Mouse (Mus musculus): ENCODE results near the gene Adamts2. TPM values are rescaled to one million over a fixed set of nuclear protein-coding genes. Genes with fewer than 3 reads are reported as not detected.

The Adamts2 gene
- polyA plus RNA-seq, 1 experiment from 2014 or later, result 12.0 TPM

DNA sequence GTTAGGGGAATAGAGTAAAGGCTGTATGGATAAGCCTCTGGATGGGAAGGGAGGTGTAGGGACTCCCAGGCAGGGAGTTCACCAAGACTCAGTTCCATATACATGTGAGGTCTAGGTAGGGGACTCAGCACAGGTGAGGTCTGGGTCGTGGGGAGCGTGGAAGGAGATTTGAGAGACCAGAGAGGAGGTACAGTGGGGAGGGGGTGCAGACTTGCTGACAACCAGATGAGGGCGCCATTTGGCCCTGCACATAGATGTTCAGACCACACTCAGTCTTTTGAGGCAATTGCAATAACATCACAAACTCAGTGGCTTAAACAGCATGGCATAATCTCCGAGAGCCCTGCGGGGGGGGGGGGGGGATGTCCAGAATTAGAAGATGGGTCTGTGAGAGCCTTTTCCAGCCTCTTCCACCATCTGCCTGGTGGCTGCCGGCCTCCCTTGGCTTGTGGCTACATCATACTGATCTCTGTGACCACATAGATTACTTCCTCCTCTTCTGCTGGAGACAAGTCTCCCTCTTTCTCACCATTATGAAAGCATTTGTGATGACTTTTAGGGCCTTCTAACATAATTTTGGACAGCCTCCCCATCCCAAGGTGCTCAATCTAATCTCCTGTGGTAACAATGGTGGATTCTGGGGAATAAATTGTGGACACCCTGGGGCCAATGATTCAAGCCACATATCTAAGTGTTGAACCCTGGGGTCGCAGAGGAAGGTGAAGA, 71.8 kb downstream of the Adamts2 start:
- no peak overlapping the region for H3K4me3 ChIP-seq
- H3K4me2 ChIP-seq, result no peak overlapping the region
- no peaks in the 10 kb centered on the region for H3K27me3 ChIP-seq
- peaks cover 19% of the 10 kb centered on the region for H3K4me1 ChIP-seq
- WGBS, result 60% methylated on average over 6 of the region's 7 CpGs
- no peaks in the 10 kb centered on the region for H3K36me3 ChIP-seq
- ATAC-seq (ENCODE audit: insufficient number of reproducible peaks, insufficient read depth, low FRiP score, low TSS enrichment, low read depth), result no peak
- H3K9ac ChIP-seq, result no peak overlapping the region
- H3K27ac ChIP-seq, result no peak overlapping the region
- no peaks in the 10 kb centered on the region for H3K9me3 ChIP-seq

DNA sequence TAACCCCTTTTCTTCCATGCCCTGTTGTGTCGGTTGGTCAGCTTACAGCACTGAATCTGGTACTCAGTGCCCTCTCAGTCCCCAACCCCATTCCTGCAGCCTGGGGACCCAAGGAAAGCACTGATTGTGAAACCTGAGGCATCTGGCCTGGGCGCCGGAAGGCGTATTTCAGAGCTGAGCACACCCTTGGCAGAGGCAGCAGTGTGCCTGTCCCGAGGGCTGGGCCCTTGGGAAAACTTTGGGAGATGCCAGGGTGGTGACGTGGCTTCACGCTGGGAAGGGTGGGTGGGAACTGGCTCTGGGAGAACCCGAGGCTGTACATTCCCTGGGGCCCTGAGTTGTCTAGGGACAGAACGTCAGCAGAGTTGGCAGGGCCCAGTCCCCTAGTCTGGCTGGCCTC, 72.5 kb downstream of the Adamts2 start:
- peaks cover 17% of the 10 kb centered on the region for H3K4me1 ChIP-seq
- no peak overlapping the region for H3K9ac ChIP-seq
- H3K4me3 ChIP-seq, result no peak overlapping the region
- WGBS, result 77% methylated on average over 9 of the region's 9 CpGs
- H3K36me3 ChIP-seq, result no peaks in the 10 kb centered on the region
- H3K27ac ChIP-seq, result no peak overlapping the region
- H3K4me2 ChIP-seq, result no peak overlapping the region
- H3K9me3 ChIP-seq, result no peaks in the 10 kb centered on the region
- no peak for ATAC-seq (ENCODE audit: insufficient number of reproducible peaks, insufficient read depth, low FRiP score, low TSS enrichment, low read depth)
- H3K27me3 ChIP-seq, result no peaks in the 10 kb centered on the region

DNA sequence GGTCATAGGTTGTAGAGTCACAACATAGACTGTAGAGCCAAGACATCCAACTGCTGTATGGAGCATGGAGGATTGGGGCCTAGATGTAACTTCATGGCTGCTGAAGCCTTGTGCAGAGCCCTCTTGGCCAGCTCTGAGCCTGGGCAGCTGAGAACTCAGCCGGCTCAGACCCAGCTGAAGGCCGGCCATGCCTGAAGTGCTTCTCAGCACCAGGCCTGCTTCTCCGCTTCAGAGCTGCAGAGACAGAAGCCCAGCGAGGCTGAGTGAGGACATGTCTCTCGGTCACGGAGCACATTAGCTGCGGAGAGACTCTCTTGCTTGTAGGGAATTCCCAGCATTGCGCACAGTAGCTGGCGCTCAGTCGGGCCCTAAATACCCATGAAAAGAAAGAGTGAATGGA, 76.8 kb downstream of the Adamts2 start:
- Histone ChIP-seq H3K9me3 (no peaks in the 10 kb centered on the region), H3K36me3 (no peaks in the 10 kb centered on the region), H3K4me3 (no peak overlapping the region), H3K9ac (no peak overlapping the region), H3K27me3 (no peaks in the 10 kb centered on the region), H3K4me1 (peaks cover 2% of the 10 kb centered on the region; the same call in 1 of the 2 replicates), H3K4me2 (no peak overlapping the region), H3K27ac (no peak overlapping the region)
- no peak for ATAC-seq (ENCODE audit: insufficient number of reproducible peaks, insufficient read depth, low FRiP score, low TSS enrichment, low read depth)
- WGBS, result 85% methylated on average over 10 of the region's 10 CpGs

DNA sequence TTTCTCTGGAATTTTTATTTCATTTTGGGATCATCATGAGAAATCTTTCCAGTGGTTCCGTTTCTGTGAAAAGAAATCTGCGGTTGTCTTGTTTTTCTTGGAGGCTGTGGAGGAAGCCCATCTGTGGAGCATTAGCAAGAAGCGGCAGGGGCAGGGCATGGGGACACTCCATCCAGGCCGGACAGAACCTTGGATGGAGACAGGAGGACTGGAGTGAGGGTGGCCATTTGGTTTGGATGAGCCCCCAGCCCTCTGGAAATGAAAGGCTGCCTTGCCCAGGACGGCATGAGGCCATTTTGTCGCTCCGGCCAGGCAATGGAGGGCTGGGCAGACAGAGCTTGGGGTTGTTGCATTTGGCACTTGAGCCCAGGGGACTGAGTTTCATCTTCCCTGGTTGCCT, 80.1 kb downstream of the Adamts2 start:
- no peak overlapping the region for H3K4me3 ChIP-seq
- 0 out of 2 replicates have a peak, but pooled peaks cover 2% of the 10 kb centered on the region for H3K4me1 ChIP-seq
- H3K36me3 ChIP-seq, result no peaks in the 10 kb centered on the region
- ATAC-seq (ENCODE audit: insufficient number of reproducible peaks, insufficient read depth, low FRiP score, low TSS enrichment, low read depth), result no peak
- H3K27me3 ChIP-seq, result no peaks in the 10 kb centered on the region
- WGBS, result 84% methylated on average over 7 of the region's 7 CpGs
- no peaks in the 10 kb centered on the region for H3K9me3 ChIP-seq
- peak overlapping the region; percentile 28; the same call in 1 of the 2 replicates for H3K27ac ChIP-seq
- H3K4me2 ChIP-seq, result no peak overlapping the region
- H3K9ac ChIP-seq, result no peak overlapping the region

DNA sequence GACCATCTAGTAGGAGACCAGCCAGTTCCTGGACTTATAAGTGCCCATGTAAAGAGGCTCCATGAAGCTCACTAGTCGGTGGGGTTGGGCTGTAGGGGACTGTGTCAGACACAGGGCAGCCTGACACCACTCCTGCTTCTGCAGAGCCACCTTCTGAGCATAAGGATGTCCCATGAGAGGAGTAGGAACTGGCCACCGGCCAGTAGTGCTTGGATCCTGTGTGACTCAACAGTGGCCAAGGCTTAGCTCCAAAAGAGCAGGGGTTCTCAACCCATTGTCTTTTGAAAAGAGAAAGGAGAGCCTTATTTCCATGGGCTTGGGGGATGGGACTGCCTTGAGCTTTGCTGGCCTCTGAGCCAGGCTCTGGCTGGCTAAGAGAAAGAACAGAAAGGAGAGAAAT, 81.9 kb downstream of the Adamts2 start:
- H3K4me3 ChIP-seq, result no peak overlapping the region
- 80% methylated on average over 2 of the region's 2 CpGs for WGBS
- H3K9me3 ChIP-seq, result no peaks in the 10 kb centered on the region
- H3K27me3 ChIP-seq, result no peaks in the 10 kb centered on the region
- no peak for ATAC-seq (ENCODE audit: insufficient number of reproducible peaks, insufficient read depth, low FRiP score, low TSS enrichment, low read depth)
- H3K27ac ChIP-seq, result no peak overlapping the region
- 0 out of 2 replicates have a peak, but pooled peaks cover 2% of the 10 kb centered on the region for H3K4me1 ChIP-seq
- no peaks in the 10 kb centered on the region for H3K36me3 ChIP-seq
- no peak overlapping the region for H3K9ac ChIP-seq
- no peak overlapping the region for H3K4me2 ChIP-seq

DNA sequence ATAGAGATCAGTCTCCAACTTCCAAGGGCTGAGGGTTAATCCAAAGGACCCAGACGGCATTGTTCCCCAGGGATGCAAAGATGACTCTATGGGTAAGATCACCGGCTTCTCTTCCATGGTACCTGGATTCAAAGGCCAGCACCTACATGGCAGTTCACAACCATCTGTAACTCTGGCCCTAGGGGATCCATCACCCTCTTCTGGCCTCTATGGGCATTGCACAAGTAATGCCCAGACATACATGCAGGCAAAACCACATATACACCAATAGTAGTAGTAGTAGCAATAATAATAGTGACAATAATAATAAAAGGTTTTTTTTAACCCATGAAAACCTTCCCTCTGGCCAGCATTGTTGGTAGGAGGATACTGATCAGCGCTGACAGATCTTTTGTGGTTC, 86.7 kb downstream of the Adamts2 start:
- no peaks in the 10 kb centered on the region for H3K27me3 ChIP-seq
- H3K4me2 ChIP-seq, result no peak overlapping the region
- WGBS, result 86% methylated on average over 3 of the region's 3 CpGs
- H3K27ac ChIP-seq, result no peak overlapping the region
- ATAC-seq (ENCODE audit: insufficient number of reproducible peaks, insufficient read depth, low FRiP score, low TSS enrichment, low read depth), result no peak
- no peak overlapping the region for H3K9ac ChIP-seq
- no peak overlapping the region for H3K4me3 ChIP-seq
- no peaks in the 10 kb centered on the region for H3K9me3 ChIP-seq
- H3K36me3 ChIP-seq, result no peaks in the 10 kb centered on the region
- no peaks in the 10 kb centered on the region for H3K4me1 ChIP-seq

DNA sequence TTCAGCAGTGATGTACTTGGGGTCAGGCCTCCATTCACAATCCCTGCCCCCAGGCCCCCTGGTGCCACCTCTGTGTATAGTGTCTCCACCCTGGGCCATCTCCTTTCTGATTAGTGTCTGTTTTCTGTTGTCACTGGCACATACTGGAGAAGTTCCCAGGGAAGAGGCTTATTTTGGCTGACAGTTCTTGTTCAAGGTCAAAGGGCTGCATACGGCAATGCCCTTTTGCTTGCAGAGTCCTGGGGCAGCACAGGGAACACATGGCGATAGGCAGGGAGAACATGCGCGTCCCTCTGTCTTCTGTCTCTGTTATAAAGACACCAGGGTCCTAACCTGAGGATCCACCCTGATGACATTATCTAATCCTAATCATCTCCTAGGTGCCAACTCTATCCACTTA, 87.8 kb downstream of the Adamts2 start:
- 94% methylated on average over 4 of the region's 4 CpGs for WGBS

DNA sequence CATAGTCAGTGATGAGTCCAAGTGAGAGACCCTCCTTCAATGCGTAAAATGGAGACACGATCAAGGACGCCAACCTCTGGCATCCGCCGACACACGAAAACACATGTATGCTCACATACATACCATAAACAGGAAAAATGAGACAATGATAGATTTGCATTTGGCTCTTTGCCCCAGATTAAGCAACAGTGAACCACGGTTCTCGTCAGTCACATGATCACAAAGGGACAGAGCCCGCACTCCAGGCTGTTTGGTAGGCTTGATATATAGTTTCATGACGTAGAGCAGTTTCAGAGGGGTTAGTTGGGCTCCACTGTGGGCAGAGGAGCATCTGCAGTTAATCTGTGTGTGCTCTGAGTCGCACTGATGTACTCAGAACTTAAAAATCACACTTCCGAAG, 98.1 kb downstream of the Adamts2 start:
- Histone ChIP-seq H3K9me3 (no peaks in the 10 kb centered on the region), H3K4me2 (no peak overlapping the region), H3K4me3 (no peak overlapping the region), H3K4me1 (0 out of 2 replicates have a peak, but pooled peaks cover 5% of the 10 kb centered on the region), H3K36me3 (no peaks in the 10 kb centered on the region), H3K27me3 (no peaks in the 10 kb centered on the region), H3K27ac (no peak overlapping the region), H3K9ac (no peak overlapping the region)
- no peak for ATAC-seq (ENCODE audit: insufficient number of reproducible peaks, insufficient read depth, low FRiP score, low TSS enrichment, low read depth)
- 82% methylated on average over 12 of the region's 12 CpGs for WGBS

More for the DNA sequence above, 87.8 kb downstream of the Adamts2 start:
- Histone ChIP-seq H3K4me1 (no peaks in the 10 kb centered on the region), H3K4me3 (no peak overlapping the region), H3K4me2 (no peak overlapping the region), H3K27me3 (no peaks in the 10 kb centered on the region), H3K9me3 (no peaks in the 10 kb centered on the region), H3K9ac (no peak overlapping the region), H3K36me3 (no peaks in the 10 kb centered on the region), H3K27ac (no peak overlapping the region)
- ATAC-seq (ENCODE audit: insufficient number of reproducible peaks, insufficient read depth, low FRiP score, low TSS enrichment, low read depth), result no peak

DNA sequence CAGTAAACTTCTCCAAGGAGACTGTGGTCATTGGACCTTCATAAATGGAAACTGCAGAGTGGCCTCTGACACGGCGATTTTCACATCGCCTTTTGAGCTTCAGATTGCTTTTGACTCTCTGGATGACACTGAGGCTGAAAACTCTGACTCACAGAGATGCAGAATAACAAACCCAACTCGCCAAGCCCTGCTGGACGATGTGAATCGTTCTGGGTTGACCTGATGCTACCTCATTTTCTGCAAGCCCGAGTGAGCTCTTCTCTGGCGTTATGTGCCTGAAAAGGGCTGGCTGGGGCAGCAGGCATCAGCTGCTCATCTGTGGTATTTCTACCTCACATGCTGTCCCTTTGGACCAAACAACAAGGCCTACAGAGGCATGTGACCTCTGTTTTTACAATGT, 98.6 kb downstream of the Adamts2 start:
- no peak for ATAC-seq (ENCODE audit: insufficient number of reproducible peaks, insufficient read depth, low FRiP score, low TSS enrichment, low read depth)
- H3K4me1 ChIP-seq, result 0 out of 2 replicates have a peak, but pooled peaks cover 5% of the 10 kb centered on the region
- no peak overlapping the region for H3K4me2 ChIP-seq
- no peaks in the 10 kb centered on the region for H3K9me3 ChIP-seq
- no peaks in the 10 kb centered on the region for H3K27me3 ChIP-seq
- H3K27ac ChIP-seq, result no peak overlapping the region
- WGBS, result 89% methylated on average over 8 of the region's 8 CpGs
- no peak overlapping the region for H3K4me3 ChIP-seq
- H3K36me3 ChIP-seq, result no peaks in the 10 kb centered on the region
- no peak overlapping the region for H3K9ac ChIP-seq

DNA sequence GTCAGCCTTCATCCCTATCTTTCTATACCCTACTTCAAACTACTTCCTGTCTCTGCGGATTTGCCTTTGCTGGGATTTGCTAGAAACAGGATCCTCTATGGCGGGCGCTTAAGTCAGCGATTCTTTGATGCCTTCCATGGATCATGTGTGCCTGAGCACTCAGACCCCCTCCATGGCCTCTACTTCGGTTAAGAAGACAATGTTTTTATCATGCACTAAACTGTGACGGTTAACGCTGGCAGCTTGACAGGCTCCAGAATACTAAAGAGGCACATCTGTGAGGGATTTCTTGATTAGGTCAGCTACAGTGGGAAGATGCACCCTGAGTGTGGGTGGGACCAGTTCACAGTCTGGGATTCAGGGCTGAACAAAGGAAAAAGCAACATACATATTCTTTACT, 101.5 kb downstream of the Adamts2 start:
- Histone ChIP-seq H3K9ac (no peak overlapping the region), H3K9me3 (no peaks in the 10 kb centered on the region), H3K4me1 (0 out of 2 replicates have a peak, but pooled peaks cover 5% of the 10 kb centered on the region), H3K27ac (no peak overlapping the region), H3K36me3 (no peaks in the 10 kb centered on the region), H3K27me3 (no peaks in the 10 kb centered on the region), H3K4me2 (no peak overlapping the region), H3K4me3 (no peak overlapping the region)
- 51% methylated on average over 7 of the region's 7 CpGs for WGBS
- no peak for ATAC-seq (ENCODE audit: insufficient number of reproducible peaks, insufficient read depth, low FRiP score, low TSS enrichment, low read depth)

DNA sequence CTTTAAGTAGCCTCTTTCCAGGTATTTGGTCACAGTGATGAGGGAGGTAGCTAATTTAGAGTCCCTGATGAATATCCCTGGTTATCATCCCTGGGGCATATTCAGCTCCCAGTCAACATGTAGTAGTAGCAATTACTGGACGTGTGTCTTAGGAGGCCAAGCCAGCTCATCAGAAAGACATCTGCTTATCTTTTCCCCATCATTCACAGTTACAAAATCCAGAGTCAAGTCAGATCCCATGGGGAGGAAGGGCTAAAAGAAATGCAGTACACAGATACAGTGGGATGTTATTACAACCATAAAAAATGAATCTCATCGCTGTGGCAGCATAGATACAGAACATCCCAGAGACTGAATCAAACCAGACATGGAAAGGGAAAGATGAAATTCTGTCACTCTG, 102.6 kb downstream of the Adamts2 start:
- Histone ChIP-seq H3K36me3 (no peaks in the 10 kb centered on the region), H3K9me3 (no peaks in the 10 kb centered on the region), H3K4me3 (no peak overlapping the region), H3K4me2 (no peak overlapping the region), H3K27ac (no peak overlapping the region), H3K27me3 (no peaks in the 10 kb centered on the region), H3K4me1 (0 out of 2 replicates have a peak, but pooled peaks cover 5% of the 10 kb centered on the region), H3K9ac (no peak overlapping the region)
- ATAC-seq (ENCODE audit: insufficient number of reproducible peaks, insufficient read depth, low FRiP score, low TSS enrichment, low read depth), result no peak
- WGBS, result 61% methylated on average over 2 of the region's 2 CpGs

DNA sequence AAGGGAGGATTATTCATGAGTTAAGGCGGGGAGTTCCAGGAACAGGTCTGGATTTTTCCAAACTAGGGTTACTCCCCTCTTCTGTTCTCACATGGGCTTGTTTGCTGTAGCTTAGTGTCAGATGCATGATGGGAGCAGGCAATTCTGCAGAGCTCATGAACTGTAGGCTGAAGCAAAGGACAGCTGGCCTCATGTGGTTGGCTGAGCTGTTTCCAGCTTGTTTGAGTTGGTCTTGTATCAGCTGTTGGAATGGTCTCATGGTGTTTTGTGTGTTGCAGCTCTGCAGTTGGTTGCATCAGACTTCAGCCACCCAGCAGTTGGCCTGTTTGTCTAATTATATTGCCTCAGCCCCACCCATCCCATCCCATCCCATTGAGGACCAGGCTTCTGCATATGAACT, 105.4 kb downstream of the Adamts2 start:
- ATAC-seq (ENCODE audit: insufficient number of reproducible peaks, insufficient read depth, low FRiP score, low TSS enrichment, low read depth), result no peak
- peaks cover 8% of the 10 kb centered on the region for H3K4me1 ChIP-seq
- no peaks in the 10 kb centered on the region for H3K36me3 ChIP-seq
- no peak overlapping the region for H3K4me3 ChIP-seq
- no peaks in the 10 kb centered on the region for H3K27me3 ChIP-seq
- no peak overlapping the region for H3K9ac ChIP-seq
- H3K4me2 ChIP-seq, result no peak overlapping the region
- WGBS, result 87% methylated on average over 1 of the region's 1 CpGs
- no peaks in the 10 kb centered on the region for H3K9me3 ChIP-seq
- no peak overlapping the region for H3K27ac ChIP-seq

Data from embryonic facial prominence, embryonic 13.5 days (tissue).